Mouse (Mus musculus): ENCODE results near the gene Mki67. TPM values are rescaled to one million over a fixed set of nuclear protein-coding genes. Genes with fewer than 3 reads are reported as not detected.

Mki67 gene
- polyA plus RNA-seq, 1 experiment from 2014 or later, result 52.3 TPM

DNA sequence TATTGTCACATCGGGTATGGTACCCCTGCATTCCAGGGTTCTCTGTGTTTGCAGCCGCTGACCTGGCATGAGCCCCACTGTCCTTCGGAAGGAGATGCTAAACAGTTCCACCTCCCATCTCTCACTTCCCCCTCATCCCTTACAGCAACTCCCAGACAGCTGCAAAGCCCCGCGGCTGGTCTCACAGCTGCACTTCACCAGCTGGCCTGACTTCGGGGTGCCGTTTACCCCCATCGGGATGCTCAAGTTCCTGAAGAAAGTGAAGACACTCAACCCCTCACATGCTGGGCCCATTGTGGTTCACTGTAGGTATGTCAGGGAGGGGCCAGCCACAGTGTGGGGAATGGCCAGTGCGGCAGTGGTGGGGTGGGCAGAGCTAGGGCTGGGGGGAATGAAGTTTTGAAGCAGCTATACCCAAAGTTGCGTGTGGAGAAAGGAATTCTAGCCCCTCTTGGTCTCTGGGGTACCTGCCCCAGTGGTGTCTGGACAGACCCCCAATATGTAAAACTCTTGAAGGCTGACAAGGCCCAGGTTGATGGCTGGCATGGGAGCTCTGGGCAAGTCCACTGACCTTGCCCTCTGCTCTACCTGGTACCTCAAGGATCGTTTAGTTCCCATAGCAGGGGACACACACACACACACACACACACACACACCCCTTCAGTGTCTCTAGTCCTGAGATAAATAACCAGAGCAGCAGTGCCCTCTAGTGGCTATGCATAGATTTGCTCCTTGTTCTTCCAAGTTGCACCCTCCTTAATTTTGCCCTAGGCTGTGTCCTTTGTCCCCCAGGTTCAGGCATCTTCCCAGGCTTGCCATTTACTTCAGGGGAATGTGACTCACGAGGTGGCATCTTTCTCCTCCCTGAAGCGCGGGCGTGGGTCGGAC is 47.1 kb downstream of the Mki67 start:
- DNase-seq (ENCODE audit: low spot score), result peak; percentile 82

DNA sequence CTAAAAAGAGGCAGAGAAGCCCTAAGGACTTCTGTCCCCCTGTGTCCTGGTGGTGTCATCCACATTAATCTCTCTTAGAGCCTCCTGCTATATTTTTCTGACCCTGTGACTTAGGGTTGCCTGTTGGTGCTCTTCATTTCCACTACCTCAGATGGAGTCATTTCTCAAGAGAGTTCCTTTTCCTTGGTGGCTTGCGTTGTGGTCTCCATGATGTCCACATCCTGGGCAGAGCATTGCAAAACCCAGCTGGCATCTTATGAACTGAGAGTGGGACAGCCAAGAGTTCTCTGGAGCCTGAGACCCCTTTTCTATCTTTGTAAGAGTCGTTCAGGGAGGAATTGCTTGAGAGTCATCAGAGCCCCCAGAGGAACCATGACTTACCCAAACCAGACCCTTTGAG is 49.8 kb downstream of the Mki67 start:
- DNase-seq (ENCODE audit: low spot score), result no peak

DNA sequence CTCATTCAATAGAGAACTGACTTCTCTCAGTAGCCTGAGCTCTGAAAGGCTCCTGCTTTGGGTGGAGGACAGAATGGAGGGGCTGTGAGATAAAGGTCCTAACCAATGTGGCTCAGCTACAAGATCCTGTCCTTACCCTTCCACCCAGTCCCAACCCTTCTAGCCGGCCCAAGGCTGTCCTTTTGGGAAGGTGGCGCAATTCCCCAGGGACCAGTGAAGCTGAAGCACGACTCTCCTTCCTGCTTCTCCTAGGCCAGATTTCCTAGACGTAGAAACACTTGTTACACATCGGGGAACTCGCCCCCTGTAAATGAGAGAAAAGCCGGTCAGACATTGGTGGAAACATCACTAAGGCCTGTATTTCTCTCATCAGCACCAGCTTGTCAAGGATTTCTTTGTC is 52.0 kb downstream of the Mki67 start:
- no peak for DNase-seq (ENCODE audit: low spot score)

DNA sequence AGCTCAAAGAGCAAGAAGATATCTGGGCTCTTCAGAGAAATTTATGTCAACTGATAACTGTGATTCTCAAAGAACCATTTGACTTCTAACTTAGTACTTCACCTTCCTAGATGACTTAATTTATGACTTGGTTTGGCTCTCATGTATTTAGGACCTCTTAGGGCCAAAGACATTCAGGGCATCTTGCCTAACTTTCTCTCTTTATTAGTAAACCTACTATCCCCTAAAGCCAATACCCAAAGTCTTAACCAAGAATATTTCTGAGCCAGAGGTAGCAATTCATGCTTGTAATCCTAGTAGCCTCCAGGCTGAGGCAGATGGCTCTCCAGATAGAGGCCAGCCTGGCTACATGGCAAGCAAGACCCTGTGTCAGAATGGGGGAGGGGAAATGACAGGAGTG is 55.8 kb downstream of the Mki67 start:
- DNase-seq (ENCODE audit: low spot score), result no peak

DNA sequence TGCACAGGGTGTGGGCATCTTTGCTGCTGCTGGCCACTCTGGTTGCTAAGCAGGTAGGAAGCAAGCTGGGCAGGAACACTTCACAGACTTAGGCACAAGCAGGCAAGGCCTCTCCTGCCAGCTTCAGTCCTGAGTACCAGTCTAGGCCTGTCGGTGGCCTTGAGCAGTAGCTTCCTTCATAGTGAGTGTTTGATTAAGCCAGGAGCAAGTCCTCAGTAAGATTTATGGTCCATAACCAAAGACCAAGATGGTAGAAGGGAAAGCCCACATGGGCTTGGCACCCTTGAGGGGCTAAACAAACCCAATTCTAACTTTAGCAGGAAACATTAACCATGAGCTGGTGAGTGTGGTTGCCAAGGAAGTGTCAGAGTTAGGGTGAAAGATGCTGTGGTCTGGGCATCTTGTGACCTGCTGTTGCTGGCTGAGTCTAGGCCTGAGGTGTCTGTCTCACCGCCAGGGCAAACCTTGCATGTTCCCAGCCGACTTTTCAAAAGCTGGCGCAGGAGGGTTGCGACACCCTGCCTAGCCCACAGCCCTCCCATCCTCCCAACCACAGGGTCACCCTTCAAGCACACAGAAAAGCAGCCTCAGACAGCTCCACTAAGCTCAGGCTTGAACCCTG is 56.7 kb downstream of the Mki67 start:
- DNase-seq (ENCODE audit: low spot score), result peak; percentile 42

DNA sequence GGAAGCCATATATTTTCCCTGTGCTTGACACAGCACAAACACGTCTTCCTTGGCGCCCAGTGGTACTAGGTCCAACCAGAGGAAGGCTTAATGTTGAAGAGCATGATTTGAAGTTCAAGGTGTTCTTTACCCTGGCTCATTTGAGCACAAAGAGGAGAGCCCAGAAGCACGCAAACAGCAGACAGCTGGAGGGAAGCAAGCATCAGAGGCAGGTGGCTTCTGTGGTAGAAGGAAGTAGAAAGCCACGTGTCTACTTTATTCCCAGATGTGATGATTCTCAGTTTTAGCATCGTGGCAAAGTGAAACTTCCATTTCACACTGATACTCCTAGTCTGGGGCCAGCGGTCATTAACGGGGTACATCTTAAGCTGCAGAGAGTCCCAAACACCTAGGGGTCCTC is 58.0 kb downstream of the Mki67 start:
- DNase-seq (ENCODE audit: low spot score), result peak; percentile 76

DNA sequence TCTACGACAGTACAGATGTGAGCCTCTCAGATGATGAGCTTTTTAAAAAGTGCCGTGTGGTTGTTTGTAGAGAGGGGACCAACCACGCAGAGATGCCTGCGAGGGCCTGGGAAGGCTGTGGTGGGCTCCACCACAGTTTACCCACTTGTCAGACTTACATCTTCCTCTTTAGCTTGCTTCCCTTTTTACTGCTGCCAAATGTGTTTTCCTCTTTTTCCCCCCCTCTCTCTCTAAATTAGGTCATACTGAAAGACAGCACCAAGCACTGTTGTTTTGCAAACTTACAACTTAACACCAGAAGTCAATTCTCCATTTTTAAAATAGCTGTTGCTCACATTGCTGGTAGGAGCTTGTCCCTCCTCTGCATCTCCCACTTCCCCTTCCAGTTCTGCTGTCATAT is 61.0 kb downstream of the Mki67 start:
- peak; percentile 39 for DNase-seq (ENCODE audit: low spot score)

DNA sequence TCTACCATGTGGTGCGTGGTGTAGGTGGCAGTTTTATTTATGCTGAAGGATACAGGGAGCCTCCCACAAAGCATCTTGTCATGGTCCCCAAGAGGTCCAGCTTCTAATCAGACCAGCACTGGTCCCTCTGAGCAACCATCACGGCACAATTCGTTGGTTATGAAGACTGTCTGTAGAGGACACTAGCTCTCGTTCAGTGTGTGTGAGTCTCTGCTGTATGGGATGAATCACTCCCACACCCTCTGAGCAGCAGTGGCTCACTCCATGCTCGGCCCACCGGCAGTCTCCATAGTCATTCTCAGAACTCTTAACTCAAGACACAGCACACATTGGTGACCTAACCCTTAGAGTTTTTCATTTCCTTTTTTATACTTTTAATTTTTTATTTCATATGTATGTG is 61.9 kb downstream of the Mki67 start:
- DNase-seq (ENCODE audit: low spot score), result no peak

DNA sequence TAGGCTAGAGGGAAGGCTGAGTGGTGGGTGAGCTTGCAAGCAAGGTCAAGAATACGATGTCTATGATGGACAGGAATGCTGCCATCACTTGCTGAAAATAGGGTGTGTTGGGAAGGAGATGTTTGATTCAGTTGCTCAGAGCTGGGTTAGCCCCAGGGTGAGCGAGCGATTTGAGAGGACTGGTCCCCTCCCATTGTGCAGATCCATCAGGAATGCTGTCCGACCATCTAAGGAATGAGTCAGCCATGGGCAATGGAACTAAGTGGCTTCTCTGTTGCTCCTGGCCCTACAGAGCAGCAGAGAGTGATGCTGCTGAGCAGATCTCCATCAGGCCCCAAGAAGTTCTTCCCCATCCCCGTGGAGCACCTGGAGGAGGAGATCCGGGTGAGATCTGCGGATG is 62.6 kb downstream of the Mki67 start:
- no peak for DNase-seq (ENCODE audit: low spot score)

DNA sequence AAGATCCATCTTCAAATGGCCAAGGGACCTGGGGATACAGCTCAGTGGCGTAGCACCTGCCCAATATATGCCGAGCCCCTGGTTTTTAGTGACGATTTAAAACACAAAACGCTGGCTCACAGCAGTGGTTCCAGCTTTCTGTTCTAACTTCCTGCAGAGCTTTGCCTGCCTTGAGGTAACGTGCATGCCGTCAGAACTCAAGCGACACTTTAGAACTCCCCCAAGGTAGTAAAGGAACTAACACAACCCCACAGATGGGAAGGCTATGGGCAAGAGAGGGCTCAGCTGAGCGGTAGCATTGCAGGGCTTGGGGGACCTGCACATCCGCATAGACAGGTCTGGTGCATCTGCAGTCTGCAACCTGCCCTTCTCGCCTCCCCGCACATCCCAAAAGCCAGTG is 63.4 kb downstream of the Mki67 start:
- peak; percentile 79 for DNase-seq (ENCODE audit: low spot score)

DNA sequence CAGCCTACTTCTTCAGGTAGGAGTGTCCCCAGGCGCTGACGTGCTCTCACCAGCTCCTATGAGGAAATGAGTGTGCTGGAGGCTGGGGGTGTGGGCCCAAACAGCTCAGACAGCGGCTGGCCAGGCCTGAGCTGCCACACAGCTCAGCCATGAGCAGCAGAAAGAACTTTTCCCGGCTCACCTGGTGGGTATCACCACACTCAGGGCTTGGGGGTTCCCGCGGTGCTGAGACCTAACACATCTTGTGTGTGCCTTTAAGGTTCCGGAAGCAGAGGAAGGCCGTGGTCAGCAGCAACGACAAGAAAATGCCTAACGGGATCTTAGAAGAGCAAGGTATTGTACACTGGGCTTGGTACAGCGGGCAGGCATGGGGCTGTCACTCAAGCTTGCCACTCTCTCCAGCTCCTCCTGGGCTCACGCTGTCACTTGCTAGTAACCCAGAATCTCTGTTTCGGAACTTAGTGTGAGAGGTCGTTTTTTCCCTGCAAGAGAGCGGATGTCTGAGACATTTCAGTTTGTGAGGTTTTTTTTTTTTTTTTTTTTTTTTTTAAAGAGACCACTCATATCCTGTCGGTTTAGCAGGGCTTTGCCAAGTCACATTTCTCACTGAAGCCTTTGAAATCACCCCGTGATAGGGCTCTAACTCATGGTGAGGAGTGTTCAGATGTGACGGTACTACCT is 64.2 kb downstream of the Mki67 start:
- peak; percentile 84 for DNase-seq (ENCODE audit: low spot score)

DNA sequence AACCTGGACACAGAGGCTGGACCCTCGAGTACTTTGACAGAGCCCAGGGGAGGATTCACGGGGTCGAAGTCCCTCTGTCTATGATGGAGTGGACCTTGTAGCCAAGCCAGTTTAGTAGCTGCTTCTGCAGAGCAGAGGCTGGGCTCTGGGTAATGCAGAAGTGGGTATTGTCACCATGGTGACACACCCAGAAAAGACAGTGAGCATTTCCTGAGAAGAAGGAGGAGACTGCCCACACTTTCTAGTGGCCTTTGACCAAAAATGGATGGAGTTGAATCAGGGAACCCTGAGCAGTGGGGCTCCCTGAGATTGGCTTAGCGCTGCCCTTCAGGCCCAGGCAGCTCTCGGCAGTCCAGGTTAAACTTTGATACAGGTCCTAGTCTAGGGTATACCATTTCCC is 66.1 kb downstream of the Mki67 start:
- no peak for DNase-seq (ENCODE audit: low spot score)

DNA sequence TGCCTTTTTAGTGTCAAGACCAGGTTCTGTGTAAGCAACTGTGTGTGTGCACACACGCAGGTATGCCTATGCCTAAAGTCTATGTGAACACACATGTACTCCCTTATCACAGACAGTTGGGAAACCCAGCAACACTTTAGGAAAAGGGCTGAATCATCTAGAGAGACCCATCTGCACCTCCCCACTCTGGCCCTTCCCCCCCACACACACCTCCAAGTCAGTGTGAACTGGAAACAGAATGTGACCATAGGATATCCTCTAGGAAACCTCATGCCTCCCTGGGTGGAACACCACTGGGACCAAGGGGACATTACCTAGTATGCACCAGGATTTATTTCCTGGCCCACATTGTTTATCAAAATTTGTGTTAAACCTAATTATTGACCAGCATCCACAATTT is 66.9 kb downstream of the Mki67 start:
- no peak for DNase-seq (ENCODE audit: low spot score)

DNA sequence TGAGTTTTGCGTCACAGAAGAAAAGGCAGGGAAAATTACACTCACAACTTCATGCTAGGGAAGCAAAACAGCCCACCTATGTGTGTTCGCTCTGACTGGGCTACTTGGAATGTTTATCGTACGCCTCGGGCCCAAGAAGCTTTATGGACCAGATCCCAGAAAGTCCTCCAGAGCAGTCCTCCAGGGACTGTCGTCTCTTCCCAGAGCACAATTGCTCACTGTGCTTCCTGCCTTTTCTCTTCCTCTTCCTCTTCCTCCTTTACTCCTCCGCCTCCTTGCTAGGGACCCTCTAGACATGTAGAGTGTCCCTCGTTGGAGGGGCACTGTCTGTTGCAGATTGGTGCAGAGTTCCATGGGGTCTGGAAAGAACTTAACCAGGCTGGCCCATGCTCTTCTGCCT is 67.3 kb downstream of the Mki67 start:
- no peak for DNase-seq (ENCODE audit: low spot score)

DNA sequence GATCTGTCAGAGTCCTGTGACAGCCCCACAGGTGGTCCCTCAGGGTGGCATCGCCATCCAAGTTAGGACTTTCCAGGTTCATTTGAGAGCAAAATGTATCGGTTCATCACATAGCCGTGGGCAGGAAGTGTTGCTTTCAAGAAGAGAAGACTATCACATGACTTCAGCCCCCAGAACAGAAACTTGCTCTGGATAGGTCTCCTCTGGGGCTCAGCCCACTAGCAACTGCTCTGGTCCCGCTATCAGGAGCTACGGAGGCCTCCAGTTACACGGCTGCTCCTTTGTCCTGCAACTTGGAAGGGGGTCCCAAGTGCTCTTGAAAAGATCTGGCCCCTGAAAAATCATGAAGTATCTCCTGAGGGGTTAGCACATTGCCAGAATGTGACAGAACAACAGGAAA is 69.2 kb downstream of the Mki67 start:
- peak; percentile 65 for DNase-seq (ENCODE audit: low spot score)

DNA sequence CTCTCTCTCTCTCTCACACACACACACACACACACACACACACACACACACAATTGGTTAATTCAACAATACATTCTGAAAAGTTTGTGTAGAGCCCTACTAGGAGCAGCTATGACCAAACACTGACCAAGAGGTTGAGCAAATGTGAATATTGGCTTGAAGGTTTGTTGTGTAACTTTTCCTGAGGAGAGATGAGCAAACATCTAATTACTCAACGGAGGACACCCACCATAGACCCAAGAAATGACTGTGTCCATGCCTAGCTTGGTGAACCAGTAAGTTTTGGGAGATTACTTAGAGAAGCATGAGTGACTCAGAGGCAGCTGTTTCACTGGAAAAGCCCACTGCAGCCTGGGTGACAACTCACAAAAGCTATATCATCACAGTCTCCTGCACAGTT is 71.7 kb downstream of the Mki67 start:
- no peak for DNase-seq (ENCODE audit: low spot score)

DNA sequence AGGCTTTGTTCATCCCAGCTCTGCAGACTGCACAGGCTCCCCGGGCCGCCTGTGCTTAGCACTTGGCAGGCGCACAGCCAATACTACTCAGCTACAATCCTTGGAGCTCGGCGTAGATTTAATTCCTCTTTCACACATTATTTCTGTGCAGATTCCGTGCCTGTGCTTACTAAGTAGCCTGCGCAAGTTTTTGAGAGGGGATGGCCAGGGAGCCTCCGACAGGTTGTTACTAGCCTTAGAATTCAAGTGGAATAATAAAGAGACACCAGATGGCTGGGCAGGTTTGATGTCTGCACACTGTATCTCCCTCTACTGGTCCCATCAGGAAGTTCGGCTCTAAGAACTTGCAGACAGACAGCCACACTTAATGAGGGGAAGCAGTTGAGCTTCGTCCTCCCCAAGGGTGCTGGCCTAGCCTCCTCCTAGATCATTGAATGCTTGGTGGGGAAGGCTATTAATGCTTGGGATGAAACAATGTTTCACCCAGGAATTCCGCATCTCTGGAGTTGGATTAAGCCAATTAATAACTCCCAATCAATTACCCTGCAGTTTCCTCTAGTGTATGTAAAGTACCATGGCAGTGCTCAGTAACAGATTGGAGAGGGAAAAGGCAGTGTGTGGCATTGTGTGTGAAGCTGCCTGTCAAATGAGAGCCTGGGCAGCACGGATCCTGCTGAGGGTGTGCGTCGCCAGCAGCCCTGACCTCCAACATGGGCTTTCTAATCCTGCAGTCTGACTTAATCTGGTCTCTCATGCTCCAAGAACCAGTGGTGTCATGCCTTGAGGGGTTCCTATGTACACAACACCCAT is 74.3 kb downstream of the Mki67 start:
- peak; percentile 70 for DNase-seq (ENCODE audit: low spot score)

All from thymus, postnatal 0 days (tissue).